8 mouse cellular contexts compared by ENCODE assay signal in the genomic region with DNA sequence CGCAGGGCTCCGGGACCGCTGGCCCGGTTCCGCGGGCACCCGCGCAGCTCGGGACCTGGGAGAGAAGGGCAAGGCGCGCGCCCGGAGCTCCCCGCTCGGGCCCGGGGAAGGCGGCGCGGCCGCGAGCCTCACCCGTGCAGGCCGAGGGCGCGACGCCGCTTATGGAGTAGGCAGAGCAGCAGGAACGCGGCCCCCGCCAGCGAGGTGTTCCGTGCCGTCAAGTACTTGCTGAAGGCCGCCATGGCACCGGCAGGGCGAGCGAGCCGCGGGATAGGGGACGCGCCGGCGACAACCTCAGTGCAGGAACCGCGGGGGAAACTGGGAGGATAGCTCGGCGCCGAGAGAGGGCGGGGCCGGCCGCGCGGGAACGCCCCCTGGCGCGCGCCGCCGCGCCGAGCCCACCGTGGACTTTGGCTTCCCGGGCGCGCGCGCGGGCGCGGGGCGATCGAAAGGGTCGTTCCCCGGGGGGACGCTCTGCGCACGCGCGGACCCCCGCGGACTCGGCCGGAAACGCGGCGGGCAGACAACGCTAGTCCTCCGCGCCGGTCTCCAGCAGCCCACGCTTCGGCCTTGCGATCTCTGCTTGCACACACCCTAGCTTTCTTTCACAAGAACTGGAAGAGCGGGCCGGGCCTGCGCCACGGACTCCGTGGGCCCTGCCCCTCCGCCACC. TPM values are rescaled to one million over a fixed set of nuclear protein-coding genes. Genes with fewer than 3 reads are reported as not detected.
DNase-seq lines count a peak whose midpoint lies in the region; ATAC-seq and TF ChIP-seq lines count a peak whose summit lies in the region.

Gene Abcd3 (minus strand): TSS at position 426 of the 672 bp plus-strand sequence.

- dilution Hi-C loops in CH12.LX (cut with MboI; ENCODE audit: extremely low pct_ligation_motif_present, extremely low pct_unique_long_range_greater_than_20kb, low sequenced_read_pairs) = no loop called here

- intact Hi-C loops in heart, postnatal 10 days (cut with DNase I) = no loop called here

- under 1% methylated on average over 91 of the region's 99 CpGs for WGBS in forebrain, embryonic 12.5 days
- WGBS in large intestine, adult 2 months = under 1% methylated on average over 98 of the region's 99 CpGs
- 0% methylated on average over 62 of the region's 99 CpGs for WGBS in liver, postnatal 0 days (ENCODE audit: insufficient replicate concordance)
- under 1% methylated on average over 89 of the region's 99 CpGs for WGBS in neural tube, embryonic 14.5 days

- ATAC-seq in forebrain, embryonic 12.5 days (ENCODE audit: low FRiP score) = peak; percentile 93
- ATAC-seq in liver, postnatal 0 days = peak; percentile 91
- peak; percentile 94 for ATAC-seq in neural tube, embryonic 14.5 days (ENCODE audit: low read depth)

- peaks cover 3 to 48% of the 10 kb centered on the region in 2 experiments; a peak in 3 of 4 replicates for H3K4me1 ChIP-seq in CH12.LX (ENCODE audit: control insufficient read depth in 1 of 2, insufficient read depth in 2 of 2)
- H3K4me1 ChIP-seq in forebrain, embryonic 12.5 days = peaks cover 14% of the 10 kb centered on the region
- H3K4me1 ChIP-seq in liver, postnatal 0 days (ENCODE audit: insufficient read depth) = peaks cover 14% of the 10 kb centered on the region
- H3K4me1 ChIP-seq in neural tube, embryonic 14.5 days (ENCODE audit: control insufficient read depth, insufficient read depth, low read length) = peaks cover 8% of the 10 kb centered on the region

- in situ Hi-C loops in CH12.LX (cut with MboI; ENCODE audit: low pct_ligation_motif_present, low pct_unique_long_range_greater_than_20kb, low sequenced_read_pairs) = no loop called here

- H3K79me2 ChIP-seq in CH12.LX (replicated peaks; ENCODE audit: control insufficient read depth, extremely low read depth, insufficient read depth, poor library complexity, severe bottlenecking) = peaks cover 22% of the 10 kb centered on the region

- H3K4me3 ChIP-seq in CH12.LX (replicated peaks in 1 of 3; ENCODE audit: low read depth in 2 of 3, low read length in 2 of 3, poor library complexity in 1 of 3) = peak within 1 kb of the TSS; percentile 90 to 94 (median 94)
- H3K4me3 ChIP-seq in forebrain, embryonic 12.5 days (replicated peaks) = peak within 1 kb of the TSS; percentile 85
- H3K4me3 ChIP-seq in liver, postnatal 0 days (ENCODE audit: low read depth, low read length) = peak within 1 kb of the TSS; percentile 85
- peak within 1 kb of the TSS; percentile 79 for H3K4me3 ChIP-seq in neural tube, embryonic 14.5 days (ENCODE audit: low read depth, low read length)

- no peak for TF ChIP-seq RAD21 in CH12.LX (IDR thresholded peaks at IDR 0.05; ENCODE audit: low read depth, low read length)

- H3K27me3 ChIP-seq in CH12.LX (replicated peaks) = no peaks in the 10 kb centered on the region
- H3K27me3 ChIP-seq in forebrain, embryonic 12.5 days = no peaks in the 10 kb centered on the region
- H3K27me3 ChIP-seq in liver, postnatal 0 days (ENCODE audit: insufficient read depth, low read length) = no peaks in the 10 kb centered on the region
- no peaks in the 10 kb centered on the region for H3K27me3 ChIP-seq in neural tube, embryonic 14.5 days (ENCODE audit: control insufficient read depth, insufficient read depth, low read length)

- no peak for TF ChIP-seq EP300 in CH12.LX (IDR thresholded peaks at IDR 0.05; ENCODE audit: low read length)
- TF ChIP-seq EP300 in liver, postnatal 0 days (IDR thresholded peaks at IDR 0.05; ENCODE audit: low read depth) = no peak

- peak; percentile 85 for TF ChIP-seq POLR2A in CH12.LX (IDR thresholded peaks at IDR 0.05; ENCODE audit: low read depth, low read length)

- peak within 1 kb of the TSS; percentile 71 for H3K27ac ChIP-seq in CH12.LX (ENCODE audit: insufficient read depth, low read depth)
- H3K27ac ChIP-seq in forebrain, embryonic 12.5 days = peak within 1 kb of the TSS; percentile 98
- H3K27ac ChIP-seq in liver, postnatal 0 days (ENCODE audit: low read depth) = peak within 1 kb of the TSS; percentile 97
- H3K27ac ChIP-seq in neural tube, embryonic 14.5 days (ENCODE audit: low read depth, low read length) = peak within 1 kb of the TSS; percentile 96

- peak within 1 kb of the TSS; percentile 56; the same call in 1 of the 2 replicates for H3K4me2 ChIP-seq in CH12.LX (ENCODE audit: insufficient read depth, low read depth, poor library complexity, severe bottlenecking)
- peak within 1 kb of the TSS; percentile 66 for H3K4me2 ChIP-seq in forebrain, embryonic 12.5 days
- peak within 1 kb of the TSS; percentile 71 for H3K4me2 ChIP-seq in liver, postnatal 0 days (ENCODE audit: low read depth, low read length)
- H3K4me2 ChIP-seq in neural tube, embryonic 14.5 days (ENCODE audit: low read depth, low read length) = peak within 1 kb of the TSS; percentile 75

- H3K9ac ChIP-seq in CH12.LX (ENCODE audit: insufficient read depth, low read depth) = peak within 1 kb of the TSS; percentile 82
- H3K9ac ChIP-seq in forebrain, embryonic 12.5 days = peak within 1 kb of the TSS; percentile 82
- H3K9ac ChIP-seq in liver, postnatal 0 days (replicated peaks) = peak within 1 kb of the TSS; percentile 85
- H3K9ac ChIP-seq in neural tube, embryonic 14.5 days (replicated peaks; ENCODE audit: low read depth, low read length) = peak within 1 kb of the TSS; percentile 89

- peak; percentile 73 for DNase-seq in CH12.LX (ENCODE audit: extremely low read depth)
- peak; percentile 46 for DNase-seq in c-Kit-positive CD71-positive TER-119-negative erythroid progenitor cells, embryonic 14.5 days (ENCODE audit: low read depth)
- peak; percentile 92 for DNase-seq in heart, postnatal 10 days
- no peak for DNase-seq in large intestine, adult 2 months (ENCODE audit: low read depth, low spot score)
- peak; percentile 87 for DNase-seq in liver, postnatal 0 days
- DNase-seq in testis, postnatal 10 days (ENCODE audit: low spot score) = peak; percentile 94

- H3K36me3 ChIP-seq in CH12.LX (replicated peaks in 1 of 2; ENCODE audit: control insufficient read depth in 1 of 2, insufficient read depth in 1 of 2, low read length in 1 of 2) = peaks cover 0 to 6% of the 10 kb centered on the region in 2 experiments
- no peaks in the 10 kb centered on the region for H3K36me3 ChIP-seq in forebrain, embryonic 12.5 days (replicated peaks)
- H3K36me3 ChIP-seq in liver, postnatal 0 days (replicated peaks; ENCODE audit: insufficient read depth, low read length) = no peaks in the 10 kb centered on the region
- no peaks in the 10 kb centered on the region for H3K36me3 ChIP-seq in neural tube, embryonic 14.5 days (ENCODE audit: control insufficient read depth, insufficient read depth, low read length)

- no peaks in the 10 kb centered on the region for H3K9me3 ChIP-seq in CH12.LX (replicated peaks; ENCODE audit: low read length)
- no peaks in the 10 kb centered on the region for H3K9me3 ChIP-seq in forebrain, embryonic 12.5 days
- no peaks in the 10 kb centered on the region for H3K9me3 ChIP-seq in liver, postnatal 0 days (ENCODE audit: low read length)
- no peaks in the 10 kb centered on the region for H3K9me3 ChIP-seq in neural tube, embryonic 14.5 days (ENCODE audit: control insufficient read depth, low read length)

- no peak for TF ChIP-seq CTCF in CH12.LX (conservative IDR thresholded peaks at IDR 0.05 in 1 of 2, IDR thresholded peaks at IDR 0.05 in 1 of 2; ENCODE audit: low read depth in 2 of 2, low read length in 2 of 2)
- TF ChIP-seq CTCF in liver, postnatal 0 days (IDR thresholded peaks at IDR 0.05; ENCODE audit: low read depth) = no peak

TF ChIP-seq in CH12.LX, 34 proteins besides CTCF, POLR2A, EP300 and RAD21 (continues in another document):
- TF ChIP-seq JUN (IDR thresholded peaks at IDR 0.05; ENCODE audit: insufficient read depth, low read depth, low read length) (no peak), ZNF384 (IDR thresholded peaks at IDR 0.05; ENCODE audit: low read depth, low read length) (no peak), MAFK (IDR thresholded peaks at IDR 0.05; ENCODE audit: insufficient replicate concordance, low read length) (no peak; the same call in 1 of the 2 replicates), TCF12 (IDR thresholded peaks at IDR 0.05; ENCODE audit: low read depth, low read length) (peak; percentile 43; the same call in 1 of the 2 replicates), MYC (IDR thresholded peaks at IDR 0.05; ENCODE audit: low read depth, low read length) (no peak), MEF2A (IDR thresholded peaks at IDR 0.05; ENCODE audit: borderline replicate concordance, low read depth, low read length) (no peak), POLR2AphosphoS2 (IDR thresholded peaks at IDR 0.05; ENCODE audit: low read depth, low read length) (no peak), NELFE (IDR thresholded peaks at IDR 0.05; ENCODE audit: low read depth, low read length) (peak; percentile 64; the same call in 1 of the 2 replicates), GABPA (IDR thresholded peaks at IDR 0.05; ENCODE audit: insufficient replicate concordance, low read depth, low read length) (no peak), CHD1 (IDR thresholded peaks at IDR 0.05; ENCODE audit: low read depth, low read length) (no peak), E2F4 (IDR thresholded peaks at IDR 0.05; ENCODE audit: insufficient replicate concordance, low read depth, low read length) (no peak), JUND (conservative IDR thresholded peaks at IDR 0.05; ENCODE audit: low read depth, low read length) (no peak), IRF4 (IDR thresholded peaks at IDR 0.05; ENCODE audit: low read depth, low read length) (no peak), ZMIZ1 (IDR thresholded peaks at IDR 0.05; ENCODE audit: low read depth, low read length) (peak; percentile 56; the same call in 1 of the 2 replicates), ELF1 (IDR thresholded peaks at IDR 0.05; ENCODE audit: low read depth, low read length) (peak; percentile 53; the same call in 1 of the 2 replicates), HCFC1 (IDR thresholded peaks at IDR 0.05; ENCODE audit: low read depth, low read length) (peak; percentile 25; the same call in 1 of the 2 replicates), ETS1 (conservative IDR thresholded peaks at IDR 0.05; ENCODE audit: low read depth, low read length) (no peak), USF1 (IDR thresholded peaks at IDR 0.05; ENCODE audit: low read depth, low read length) (no peak), SMC3 (IDR thresholded peaks at IDR 0.05; ENCODE audit: low read depth, low read length) (no peak), PAX5 (IDR thresholded peaks at IDR 0.05; ENCODE audit: low read length) (no peak)

RNA-seq across cellular contexts. Expression of gene Abcd3, which starts in this region (rescaled TPM):
- total RNA-seq in CH12.LX (2012; rRNA removed) (52.3 and 65.9 TPM in 2 replicates), CH12.LX (2014; rRNA removed) (53.5 and 56.5 TPM in 2 replicates)
- 53.8 and 54.1 TPM in 2 replicates for polyA plus RNA-seq in CH12.LX (2012; ENCODE audit: insufficient read length, low read depth)
- polyA plus RNA-seq in forebrain, embryonic 12.5 days (2016; fragmentation: Nextera tagmentation; extraction: Ambion mirVana) = 65.4 and 69.9 TPM in 2 replicates
- 10 to 100 TPM; 79.9 to 90.2 TPM for total RNA-seq in heart, postnatal 10 days (2021)
- 18.4 and 22.3 TPM in 2 replicates for polyA plus RNA-seq in large intestine, adult 2 months (2012; rRNA removed)
- polyA plus RNA-seq in liver, postnatal 0 days (2015; fragmentation: Nextera tagmentation; extraction: Ambion mirVana) = 132 and 148 TPM in 2 replicates
- polyA plus RNA-seq in neural tube, embryonic 14.5 days (2014; fragmentation: Nextera tagmentation; extraction: Ambion mirVana) = 87.4 and 88.0 TPM in 2 replicates
